Mouse (Mus musculus) cortical plate, adult 2 months (tissue): ENCODE data around the gene Adnp. TPM values are rescaled to one million over a fixed set of nuclear protein-coding genes. Genes with fewer than 3 reads are reported as not detected.
"Not testable (repeated sequence)": the region's sequence is repeated elsewhere in the genome, so short reads cannot be mapped to it uniquely, and the experiment has no call there.

Experiments
- H3K27ac ChIP-seq: fragments of 200-500 bp; 2 replicates; pipeline ENCODE4 v1.5.1; 2012; ENCODE audit warnings: low read length, control low read depth, inconsistent platforms; ENCODE audit not compliant: insufficient read depth
- H3K4me1 ChIP-seq: fragments of 200-500 bp; 2 replicates; pipeline ENCODE4 v1.6.1; 2011; ENCODE audit warnings: low read length; ENCODE audit not compliant: control insufficient read depth, insufficient read depth
- H3K4me3 ChIP-seq: fragments of 200-500 bp; 2 replicates; pipeline ENCODE4 v1.5.1; 2011; ENCODE audit warnings: mild to moderate bottlenecking, low read length, control low read depth; ENCODE audit not compliant: insufficient read depth
- CTCF ChIP-seq: fragments of 200-500 bp; IDR thresholded peaks from 2 replicates; pipeline ENCODE4 v1.5.1; 2011; ENCODE audit warnings: mild to moderate bottlenecking, control low read depth, low read length; ENCODE audit not compliant: insufficient read depth; ENCODE audit errors: extremely low read depth
- POLR2A ChIP-seq: fragments of 200-500 bp; IDR thresholded peaks from 2 replicates; pipeline ENCODE4 v1.6.1; 2011; ENCODE audit warnings: mild to moderate bottlenecking, low read length, control low read depth; ENCODE audit not compliant: insufficient read depth; ENCODE audit errors: extremely low read depth
- polyA plus RNA-seq: library from polyadenylated mRNA; depleted of rRNA; stranded (reverse); fragments of >200 nt; gene quantifications from 2 replicates; pipeline ENCODE4 v1.2.3, GENCODE M21; 2012; rRNA removed

The Adnp gene
- polyA plus RNA-seq, 1 experiment: 34.5 TPM

DNA sequence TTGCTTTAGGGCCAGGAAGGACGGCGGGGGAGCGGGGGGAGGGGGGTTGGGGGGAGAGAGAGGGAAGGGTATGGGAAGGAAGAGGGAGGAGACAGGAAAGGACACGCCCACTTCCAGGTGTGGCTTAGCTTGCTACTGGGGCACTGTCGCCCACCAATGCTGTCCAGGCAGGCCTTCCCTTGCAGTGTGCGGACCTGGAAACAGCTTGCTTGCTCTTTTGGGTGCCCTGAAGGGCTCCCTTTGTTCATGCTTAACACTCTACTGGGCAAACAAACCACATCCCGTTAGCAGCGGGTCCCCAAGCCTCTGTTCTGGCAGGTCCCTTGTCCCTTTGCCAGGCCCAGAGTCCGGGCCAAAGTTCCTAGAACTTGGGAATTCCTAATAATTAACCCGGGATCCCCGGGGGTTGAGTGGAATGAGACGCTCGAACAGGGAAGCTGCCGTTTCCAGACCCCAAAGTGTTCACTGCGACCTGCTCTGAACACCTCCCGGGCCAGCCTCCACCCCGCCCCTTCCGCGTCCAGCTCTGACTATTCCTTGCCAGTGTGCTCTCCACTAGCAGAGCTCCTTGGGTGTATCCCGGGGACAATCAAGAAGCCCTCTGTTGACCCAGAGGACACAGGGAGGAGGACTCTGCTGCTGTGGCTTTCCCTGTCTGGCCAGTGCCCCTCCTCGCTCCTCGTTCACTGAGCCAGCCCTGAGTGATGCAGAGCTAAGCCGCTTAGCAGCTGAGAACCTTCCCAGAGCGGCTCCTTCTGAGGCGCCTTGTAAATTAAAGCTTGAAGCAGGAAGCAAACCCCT is 47.8 kb downstream of the Adnp start:
- no peak for TF ChIP-seq CTCF
- TF ChIP-seq POLR2A: no peak
- H3K4me3 ChIP-seq: no peak overlapping the region
- no peak overlapping the region for H3K27ac ChIP-seq
- peaks cover 3% of the 10 kb centered on the region; the same call in 1 of the 2 replicates for H3K4me1 ChIP-seq

DNA sequence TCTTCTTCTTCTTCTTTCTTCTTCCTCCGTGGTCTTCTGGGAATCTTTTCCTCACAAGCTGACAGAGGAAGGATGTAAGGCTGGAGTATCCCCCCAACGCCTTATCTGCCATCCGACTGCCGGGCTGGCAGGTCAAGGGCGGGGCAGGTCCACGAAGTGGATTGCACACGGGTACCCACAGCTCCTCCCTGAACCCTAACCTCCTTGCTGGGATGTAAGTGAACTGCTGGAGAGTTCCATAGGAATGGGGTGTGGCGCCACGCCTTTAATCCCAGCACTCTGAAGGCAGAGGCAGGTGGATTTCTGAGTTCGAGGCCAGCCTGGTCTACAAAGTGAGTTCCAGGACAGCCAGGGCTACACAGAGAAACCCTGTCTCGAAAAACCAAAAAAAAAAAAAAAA is 48.9 kb downstream of the Adnp start:
- H3K4me3 ChIP-seq, H3K4me1 ChIP-seq, H3K27ac ChIP-seq: not testable (repeated sequence)

- Histone ChIP-seq H3K4me3 (no peak overlapping the region), H3K4me1 (peaks cover 3% of the 10 kb centered on the region; the same call in 1 of the 2 replicates), H3K27ac (no peak overlapping the region)
- no peak for TF ChIP-seq CTCF
- TF ChIP-seq POLR2A: no peak
Measured at GRCm38 (mm10) chr2:168156361-168156760, 50.6 kb downstream of the Adnp start.

GRCm38 (mm10) chr2:168155666-168156065 is 51.2 kb downstream of the Adnp start:
- TF ChIP-seq CTCF (no peak), POLR2A (no peak)
- H3K27ac ChIP-seq: no peak overlapping the region
- peaks cover 1% of the 10 kb centered on the region; the same call in 1 of the 2 replicates for H3K4me1 ChIP-seq
- H3K4me3 ChIP-seq: no peak overlapping the region

DNA sequence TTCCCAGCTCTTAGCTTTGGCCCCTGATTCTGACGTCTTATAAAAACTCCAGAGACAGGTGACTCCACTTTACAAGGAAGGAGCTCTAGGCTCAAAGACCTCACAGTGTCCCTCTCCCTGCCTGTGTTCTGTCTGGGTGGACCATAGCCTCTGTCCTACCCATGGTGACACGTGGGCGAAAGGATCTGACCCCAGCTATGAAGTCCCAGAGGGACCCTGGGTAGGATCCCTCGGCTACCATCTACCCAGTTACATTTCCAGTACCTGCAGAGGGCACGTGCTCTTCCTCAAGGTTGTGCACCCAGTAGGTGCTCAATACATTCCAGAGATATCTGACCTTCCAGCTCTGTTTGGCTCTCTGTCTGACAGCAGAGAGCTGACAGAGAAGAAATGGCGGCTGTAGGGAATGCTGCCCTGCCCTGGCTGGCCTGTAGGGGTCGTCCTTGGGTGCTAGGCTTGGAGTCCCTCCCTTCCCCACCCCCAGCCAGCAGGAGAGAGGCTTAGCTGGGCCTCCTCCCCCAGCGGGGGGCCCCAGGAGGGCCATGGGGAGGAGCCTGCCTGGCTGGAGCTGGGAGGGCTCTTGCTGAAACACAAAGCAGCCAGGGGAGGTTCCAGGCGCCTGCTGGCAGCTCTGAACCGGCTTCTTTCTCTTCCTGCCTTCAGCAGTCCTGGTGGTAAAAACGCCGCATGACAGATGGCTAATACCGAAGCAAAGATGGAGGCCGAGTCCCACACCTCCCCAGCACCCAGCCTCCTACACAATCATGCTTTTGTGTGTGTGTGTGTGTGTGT is 52.6 kb downstream of the Adnp start:
- TF ChIP-seq CTCF: 0 out of 2 replicates have a peak, but pooled peaks have one; percentile 24
- TF ChIP-seq POLR2A: no peak
- no peak overlapping the region for H3K4me3 ChIP-seq
- peaks cover 1% of the 10 kb centered on the region; the same call in 1 of the 2 replicates for H3K4me1 ChIP-seq
- no peak overlapping the region for H3K27ac ChIP-seq

GRCm38 (mm10) chr2:168149241-168149640 is 57.7 kb downstream of the Adnp start:
- no peak for TF ChIP-seq CTCF
- TF ChIP-seq POLR2A: no peak
- H3K4me3 ChIP-seq: no peak overlapping the region
- no peaks in the 10 kb centered on the region for H3K4me1 ChIP-seq

DNA sequence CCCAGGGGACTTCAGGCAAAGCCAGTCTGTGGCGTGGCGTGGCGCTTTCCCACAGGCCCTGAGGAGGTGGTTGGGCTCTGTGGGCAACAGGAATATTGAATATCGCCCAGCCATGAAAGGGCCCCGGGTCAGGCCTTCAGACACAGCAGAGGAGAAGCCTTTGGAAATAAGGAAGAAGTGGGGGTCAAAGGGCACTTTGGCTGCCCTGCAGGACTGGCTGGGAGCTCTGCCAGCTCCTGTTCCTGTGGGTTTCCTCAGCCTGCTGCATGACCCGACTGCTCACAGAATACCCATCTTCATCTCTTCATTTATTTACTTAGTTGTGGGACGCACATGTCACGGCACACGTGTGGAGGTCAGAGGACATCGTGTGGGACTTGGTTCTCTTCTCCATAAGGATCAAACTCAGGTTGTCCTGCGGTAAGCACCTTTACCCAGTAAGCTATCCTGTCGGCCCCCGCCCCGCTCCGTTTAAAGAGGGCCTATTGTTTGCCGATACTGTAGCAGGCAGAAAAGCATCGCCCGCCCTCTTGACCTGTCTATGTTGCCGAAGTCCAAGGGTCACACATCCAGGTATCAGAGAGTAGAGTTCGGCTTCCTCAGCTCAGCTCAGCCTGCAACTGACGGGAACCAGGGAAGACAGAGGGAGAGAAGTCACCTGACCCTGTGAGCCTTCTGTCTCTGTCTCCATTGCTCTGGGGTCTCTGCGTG is 59.0 kb downstream of the Adnp start:
- TF ChIP-seq POLR2A: no peak
- TF ChIP-seq CTCF: no peak
- Histone ChIP-seq H3K4me1 (0 out of 2 replicates have a peak, but pooled peaks cover 1% of the 10 kb centered on the region), H3K27ac (no peak overlapping the region), H3K4me3 (no peak overlapping the region)

More at GRCm38 (mm10) chr2:168149241-168149640, 57.7 kb downstream of the Adnp start:
- no peak overlapping the region for H3K27ac ChIP-seq

GRCm38 (mm10) chr2:168145437-168145836 is 61.5 kb downstream of the Adnp start:
- no peak overlapping the region for H3K4me3 ChIP-seq
- no peak overlapping the region for H3K27ac ChIP-seq
- H3K4me1 ChIP-seq: 0 out of 2 replicates have a peak, but pooled peaks cover 1% of the 10 kb centered on the region
- TF ChIP-seq POLR2A: no peak
- no peak for TF ChIP-seq CTCF

DNA sequence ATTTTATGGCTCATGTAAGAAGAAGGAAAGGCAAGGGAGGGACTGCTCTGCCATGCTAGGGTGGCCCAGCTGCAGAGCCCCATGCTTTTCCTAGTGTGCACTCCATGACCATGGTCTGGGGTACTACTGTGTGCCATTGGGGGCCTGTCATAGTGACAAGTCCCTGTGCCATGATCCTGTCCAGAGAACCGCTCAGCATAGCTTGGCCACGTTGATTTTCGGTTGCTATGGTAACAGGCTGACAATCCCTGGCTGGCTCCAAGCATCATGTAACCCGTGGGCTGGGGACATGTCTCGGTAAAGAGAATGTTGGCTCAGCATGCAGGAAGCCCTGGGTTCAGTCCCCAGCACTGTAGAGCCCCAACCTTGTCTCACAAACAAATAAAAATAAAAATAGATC is 63.1 kb downstream of the Adnp start:
- Histone ChIP-seq H3K4me3 (no peak overlapping the region), H3K27ac (no peak overlapping the region), H3K4me1 (0 out of 2 replicates have a peak, but pooled peaks cover 1% of the 10 kb centered on the region)
- TF ChIP-seq POLR2A: no peak
- no peak for TF ChIP-seq CTCF

- no peak overlapping the region for H3K27ac ChIP-seq
- TF ChIP-seq CTCF: no peak
- no peak; the same call in 1 of the 2 replicates for TF ChIP-seq POLR2A
- H3K4me3 ChIP-seq: no peak overlapping the region
- H3K4me1 ChIP-seq: no peaks in the 10 kb centered on the region
Measured at GRCm38 (mm10) chr2:168137161-168137560, 69.8 kb downstream of the Adnp start.

Other genes with a start within 250 kb of the Adnp start
- 0.40 and 0.50 TPM in 2 replicates for gene Ripor3, start 196.5 kb downstream of the Adnp start, polyA plus RNA-seq
- gene Pard6b, start 126.1 kb downstream of the Adnp start, polyA plus RNA-seq: 3.3 and 3.6 TPM in 2 replicates
- gene Gm20716, start 23.3 kb upstream of the Adnp start, polyA plus RNA-seq: 32.5 and 36.9 TPM in 2 replicates
- 22.2 and 22.4 TPM in 2 replicates for gene Dpm1, start 23.5 kb upstream of the Adnp start, polyA plus RNA-seq
- gene Mocs3, start 23.5 kb upstream of the Adnp start, polyA plus RNA-seq: 13.9 and 14.6 TPM in 2 replicates
- gene Kcng1, start 74.6 kb upstream of the Adnp start, polyA plus RNA-seq: 5.9 and 7.2 TPM in 2 replicates